Mouse (Mus musculus): ENCODE results near the gene Lbr.

The Lbr gene

GRCm38 (mm10) chr1:181842781-181843180 is at the start of gene Lbr:
Gene Lbr (minus strand): TSS chr1:181843046.
- in situ Hi-C loops (cut with MboI) = loop anchor here (5.0 kb wide), 1 partner anchor 40 kb away; no protein-coding TSS in a partner anchor

GRCm38 (mm10) chr1:181889670-181890069 is 46.8 kb upstream of the Lbr start:
- in situ Hi-C loops (cut with MboI) = loop anchor here (5.0 to 10.0 kb wide), 2 partner anchors 155 to 228 kb away; no protein-coding TSS in a partner anchor

- in situ Hi-C loops (cut with MboI) = loop anchor here (5.0 to 10.0 kb wide), 2 partner anchors 154 to 228 kb away; no protein-coding TSS in a partner anchor
Observed at GRCm38 (mm10) chr1:181888801-181889200, 46.0 kb upstream of the Lbr start.

GRCm38 (mm10) chr1:181881532-181881931 is 38.7 kb upstream of the Lbr start:
- in situ Hi-C loops (cut with MboI) = loop anchor here (5.0 to 10.0 kb wide), 2 partner anchors 39 to 147 kb away; partner anchors contain the start of gene Lbr

- in situ Hi-C loops (cut with MboI) = loop anchor here (5.0 to 10.0 kb wide), 2 partner anchors 39 to 146 kb away; partner anchors contain the start of gene Lbr
Observed at GRCm38 (mm10) chr1:181880752-181881325, 38.0 kb upstream of the Lbr start.

- in situ Hi-C loops (cut with MboI) = no loop called here
Observed at GRCm38 (mm10) chr1:181878436-181878835, 35.6 kb upstream of the Lbr start.

GRCm38 (mm10) chr1:181877088-181877487 is 34.2 kb upstream of the Lbr start:
- in situ Hi-C loops (cut with MboI) = no loop called here

GRCm38 (mm10) chr1:181876656-181877055 is 33.8 kb upstream of the Lbr start:
- in situ Hi-C loops (cut with MboI) = no loop called here

GRCm38 (mm10) chr1:181873086-181873920 is 30.5 kb upstream of the Lbr start:
- in situ Hi-C loops (cut with MboI) = no loop called here

GRCm38 (mm10) chr1:181872639-181873038 is 29.8 kb upstream of the Lbr start:
- in situ Hi-C loops (cut with MboI) = no loop called here

GRCm38 (mm10) chr1:181866429-181867280 is 23.8 kb upstream of the Lbr start:
- in situ Hi-C loops (cut with MboI) = no loop called here

- in situ Hi-C loops (cut with MboI) = no loop called here
Observed at GRCm38 (mm10) chr1:181865863-181866216, 23.0 kb upstream of the Lbr start.

GRCm38 (mm10) chr1:181864971-181865862 is 22.4 kb upstream of the Lbr start:
- in situ Hi-C loops (cut with MboI) = no loop called here

GRCm38 (mm10) chr1:181863431-181863830 is 20.6 kb upstream of the Lbr start:
- in situ Hi-C loops (cut with MboI) = no loop called here

- in situ Hi-C loops (cut with MboI) = no loop called here
Observed at GRCm38 (mm10) chr1:181862676-181863374, 20.0 kb upstream of the Lbr start.

GRCm38 (mm10) chr1:181861181-181861902 is 18.5 kb upstream of the Lbr start:
- in situ Hi-C loops (cut with MboI) = no loop called here

- in situ Hi-C loops (cut with MboI) = no loop called here
Observed at GRCm38 (mm10) chr1:181860659-181861058, 17.8 kb upstream of the Lbr start.

- in situ Hi-C loops (cut with MboI) = no loop called here
Observed at GRCm38 (mm10) chr1:181856329-181856728, 13.5 kb upstream of the Lbr start.

GRCm38 (mm10) chr1:181854829-181855228 is 12.0 kb upstream of the Lbr start:
- in situ Hi-C loops (cut with MboI) = no loop called here

All from mature B cell (primary cell).